Mouse (Mus musculus) heart, adult 18-20 months (tissue): ENCODE results near the gene D1Ertd622e. TPM values are rescaled to one million over a fixed set of nuclear protein-coding genes. Genes with fewer than 3 reads are reported as not detected.

Experiments
- DNase-seq, 2 experiments: peaks; one replicate each; pipeline ENCODE4 v3.0.0; 2021 to 2022; ENCODE audit warnings: mixed read lengths in 1 of 2
- long read RNA-seq, 2 experiments: library from polyadenylated mRNA; stranded (forward); transcript quantifications; one replicate each; pipeline ENCODE4 v2.0.0; 2021
- total RNA-seq, 2 experiments: library from RNA; stranded (reverse); gene quantifications; 2 replicates each; pipeline ENCODE4 v1.2.3; 2021

D1Ertd622e gene
- total RNA-seq: 1 to 10 TPM; 3.1 to 4.9 TPM
- long read RNA-seq, experiment 1, full-length matches to known transcripts: 1 of 1 reads
- long read RNA-seq, experiment 1, partial matches to known transcripts: 0 of 1 reads
- long read RNA-seq, experiment 1, other reads (novel, unspliced or antisense): 0 of 1 reads
- long read RNA-seq, experiment 2, partial matches to known transcripts: 0 of 1 reads
- long read RNA-seq, experiment 2, other reads (novel, unspliced or antisense): 1 of 1 reads

DNA sequence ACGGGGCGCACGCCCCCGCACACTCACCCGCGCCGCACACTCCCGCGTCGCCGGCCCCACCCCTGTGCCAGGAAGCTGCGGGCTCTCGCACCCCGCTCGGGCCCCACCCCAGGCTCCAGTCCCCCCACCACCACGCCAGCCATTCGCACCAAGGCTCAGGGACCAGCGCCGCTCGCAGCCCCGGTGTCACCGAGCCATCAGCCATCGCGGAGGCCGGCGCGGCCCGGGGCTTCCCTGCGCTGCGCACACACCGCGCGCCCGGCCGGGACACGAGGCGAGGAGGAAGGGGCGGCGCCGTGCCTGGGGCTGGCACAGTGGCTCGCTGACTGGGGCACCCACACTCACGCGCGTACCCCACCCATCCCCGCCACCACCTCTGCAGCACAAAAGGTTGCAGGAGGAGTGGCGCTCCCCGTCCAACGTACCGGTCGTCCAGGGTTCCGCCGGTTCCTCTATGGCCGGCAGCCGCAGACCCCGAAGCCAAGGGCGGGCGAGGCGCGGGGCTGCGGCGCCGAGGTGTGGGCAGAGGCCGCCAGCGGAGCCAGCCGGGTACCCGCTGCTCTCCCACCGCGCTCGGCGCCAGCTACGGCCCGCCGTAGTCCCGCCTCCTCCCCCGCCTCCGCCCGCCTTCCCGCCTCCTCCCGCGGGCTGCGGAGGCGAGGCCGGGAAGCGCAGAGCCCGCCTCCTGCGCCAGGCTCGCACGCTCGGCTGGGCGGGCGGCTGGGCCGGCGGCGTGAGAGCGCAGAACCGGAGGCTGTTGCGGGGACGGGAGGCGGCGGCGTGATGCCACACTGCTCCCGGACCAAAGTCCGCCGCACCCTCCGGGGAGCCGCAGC lies at the start of gene D1Ertd622e:
Gene D1Ertd622e (minus strand): TSS at position 669 of the 836 bp plus-strand sequence.
- DNase-seq: peak; percentile 77 to 88

DNA sequence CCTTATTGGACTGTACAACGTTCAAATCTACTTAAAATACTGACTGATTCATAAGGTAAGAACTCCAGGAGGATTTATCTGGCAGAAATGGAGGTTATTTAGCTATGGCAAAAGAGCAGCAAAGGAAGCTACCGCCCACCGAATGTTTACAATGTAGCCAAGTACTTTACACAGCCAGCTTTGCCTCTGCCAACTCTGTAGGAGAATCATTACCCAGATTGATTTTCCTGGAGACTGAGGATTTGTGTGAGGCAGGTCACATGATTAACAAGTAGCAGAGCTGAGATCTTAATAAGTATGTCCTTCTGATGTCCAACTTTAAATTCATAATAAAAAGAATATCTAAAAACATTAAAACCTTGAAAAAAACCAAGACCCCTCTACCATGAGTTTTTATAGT lies 48.6 kb upstream of the D1Ertd622e start:
- no peak for DNase-seq

- no peak for DNase-seq
Measured at GRCm38 (mm10) chr1:97705389-97705788, 43.5 kb upstream of the D1Ertd622e start.

DNA sequence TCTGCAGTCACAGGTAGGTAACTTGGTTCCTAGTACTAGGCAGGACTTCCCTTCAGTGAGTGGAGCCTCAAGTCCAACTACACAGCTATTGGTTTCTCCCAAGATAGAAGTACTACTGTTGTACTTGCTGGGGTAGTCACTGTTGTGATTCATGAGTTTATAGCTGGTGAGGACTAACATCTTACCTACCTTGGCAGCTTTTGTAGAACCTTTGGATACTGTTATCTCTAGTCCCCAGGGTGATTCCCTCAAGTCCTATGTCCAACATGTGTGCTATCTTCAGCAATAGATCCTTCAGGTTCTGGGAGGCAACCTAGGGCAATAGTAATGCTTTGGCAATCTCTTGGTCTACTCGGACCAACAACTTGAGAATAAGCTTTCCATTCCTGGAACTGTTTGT lies 42.8 kb upstream of the D1Ertd622e start:
- DNase-seq: no peak

DNA sequence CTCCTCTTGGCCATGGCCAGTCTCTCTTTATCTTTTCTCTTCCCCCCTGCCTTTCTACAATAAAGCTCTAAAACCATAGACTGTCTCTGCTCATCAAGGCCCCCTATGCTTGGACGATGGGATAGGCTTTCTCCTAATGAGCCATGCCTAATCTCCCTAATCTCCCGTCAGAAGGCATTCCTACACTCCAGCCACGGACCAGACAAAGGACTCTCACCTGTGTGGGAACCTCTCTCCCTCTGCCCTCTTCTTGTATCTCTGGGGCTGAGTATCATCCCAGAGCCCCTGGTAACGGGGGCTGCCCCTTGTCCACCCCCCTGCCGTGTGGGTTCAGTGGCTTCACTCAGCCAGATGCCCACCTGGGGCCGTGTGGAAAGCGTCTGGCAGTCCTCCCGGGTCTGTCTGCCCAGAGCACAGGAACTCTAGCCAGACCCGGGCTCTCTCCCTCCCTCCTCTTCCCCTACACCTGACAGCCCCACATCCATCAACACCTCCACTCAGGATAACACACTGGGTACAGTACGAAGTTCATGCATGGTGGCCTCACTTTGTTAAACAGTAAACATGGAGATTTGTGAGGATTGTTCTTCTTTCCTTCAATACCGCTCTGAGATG lies 37.2 kb upstream of the D1Ertd622e start:
- DNase-seq: no peak

DNA sequence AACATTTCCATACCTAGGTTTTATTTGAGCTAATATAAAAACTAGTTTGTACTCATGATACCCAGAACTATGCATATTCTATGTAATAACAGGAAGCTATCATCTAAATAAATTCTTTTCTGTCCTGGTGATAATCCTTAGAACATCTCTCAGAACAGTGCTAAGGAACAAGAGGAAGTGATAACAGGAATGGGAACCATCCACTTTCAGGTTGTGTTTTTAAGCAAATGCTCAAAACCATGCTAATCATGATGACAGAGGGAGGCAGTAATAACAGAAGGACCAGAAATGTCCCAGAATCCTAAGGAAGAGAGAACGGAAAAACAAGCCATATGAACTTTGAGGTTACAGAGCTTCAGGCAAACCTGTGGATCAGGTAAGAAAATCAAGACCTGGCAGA lies 35.4 kb upstream of the D1Ertd622e start:
- DNase-seq: no peak

GRCm38 (mm10) chr1:97693825-97694224 lies 32.0 kb upstream of the D1Ertd622e start:
- DNase-seq: no peak

DNA sequence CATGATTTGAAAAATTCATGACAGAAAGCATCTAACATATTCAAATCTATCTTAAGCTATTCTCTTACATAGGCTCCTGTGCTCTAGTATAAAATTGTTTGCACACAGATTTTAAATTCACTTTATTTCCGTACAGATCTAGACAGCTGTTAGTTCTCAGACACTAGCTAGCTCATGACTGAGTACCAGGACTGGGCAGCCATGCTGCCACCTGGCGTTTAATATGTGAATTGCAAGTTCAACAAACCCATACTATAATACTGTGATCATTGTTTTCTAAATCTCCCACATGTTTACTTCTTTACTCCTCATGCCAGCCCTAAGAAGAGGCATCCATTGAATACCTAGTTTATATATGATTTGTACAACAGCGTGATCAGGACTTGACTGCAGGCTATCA lies 26.9 kb upstream of the D1Ertd622e start:
- DNase-seq: peak; percentile 19 to 62

GRCm38 (mm10) chr1:97676526-97677177 lies 14.8 kb upstream of the D1Ertd622e start:
- no peak for DNase-seq

DNA sequence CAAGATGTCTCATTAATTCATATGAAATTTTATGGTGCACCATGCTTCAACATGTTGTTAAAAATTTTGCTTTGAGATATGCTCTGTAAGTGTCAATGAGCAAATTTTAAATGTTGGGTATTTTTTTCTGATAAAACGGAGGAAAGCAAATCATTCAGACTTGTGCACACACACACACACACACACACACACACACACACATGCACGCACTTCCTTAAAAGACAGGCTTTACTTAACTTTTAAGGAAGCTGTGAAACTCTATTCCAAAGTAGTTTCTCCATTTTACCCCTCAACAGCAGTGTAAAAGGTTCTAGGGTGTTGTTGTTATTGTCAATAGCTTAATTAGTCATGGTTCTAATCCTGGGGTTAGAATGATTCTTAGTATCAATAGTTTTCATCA lies 14.2 kb upstream of the D1Ertd622e start:
- peak in 1 of 2 experiments; percentile 15 for DNase-seq

DNA sequence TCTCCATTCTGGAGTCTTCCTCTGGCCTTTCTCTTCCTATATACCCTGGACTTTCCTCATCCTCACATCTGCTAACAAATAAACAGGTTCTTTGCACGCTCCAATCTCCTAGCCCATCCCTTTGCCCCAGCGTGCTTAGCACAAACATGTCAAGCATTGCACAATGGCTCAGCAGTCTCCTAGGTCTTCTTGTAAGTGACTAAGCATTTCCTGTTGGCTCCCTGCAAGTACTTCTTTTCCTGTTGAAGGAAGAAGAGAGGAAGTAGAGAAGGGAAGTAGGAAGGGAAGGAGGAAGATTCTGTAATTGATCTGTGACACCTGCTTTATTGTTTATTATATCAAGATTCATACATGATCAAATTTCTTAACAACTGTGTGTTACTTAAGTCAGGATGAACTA lies 11.0 kb upstream of the D1Ertd622e start:
- peak in 1 of 2 experiments; percentile 48 for DNase-seq

GRCm38 (mm10) chr1:97667288-97667687 lies 5.4 kb upstream of the D1Ertd622e start:
- no peak for DNase-seq

DNA sequence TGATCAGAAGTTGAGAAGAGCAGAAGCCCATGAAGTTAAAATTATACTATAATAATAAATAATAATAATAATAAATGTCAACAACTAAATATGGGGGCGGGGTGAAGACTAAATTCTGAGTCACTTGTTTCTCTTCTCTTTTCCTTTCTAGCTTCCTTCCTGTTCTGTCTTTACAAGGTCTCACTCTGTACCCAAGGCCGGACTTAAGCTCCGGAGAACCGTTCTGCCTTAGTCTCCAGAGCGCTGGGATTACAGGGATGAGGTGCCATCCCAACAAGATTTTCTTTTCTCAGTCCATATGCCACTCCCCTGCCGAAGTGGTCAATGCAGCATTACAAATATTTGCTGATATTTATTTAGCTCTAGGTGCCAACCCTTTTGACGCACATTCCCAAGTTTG lies 450 bp upstream of the D1Ertd622e start:
- peak in 1 of 2 experiments; percentile 33 for DNase-seq

DNA sequence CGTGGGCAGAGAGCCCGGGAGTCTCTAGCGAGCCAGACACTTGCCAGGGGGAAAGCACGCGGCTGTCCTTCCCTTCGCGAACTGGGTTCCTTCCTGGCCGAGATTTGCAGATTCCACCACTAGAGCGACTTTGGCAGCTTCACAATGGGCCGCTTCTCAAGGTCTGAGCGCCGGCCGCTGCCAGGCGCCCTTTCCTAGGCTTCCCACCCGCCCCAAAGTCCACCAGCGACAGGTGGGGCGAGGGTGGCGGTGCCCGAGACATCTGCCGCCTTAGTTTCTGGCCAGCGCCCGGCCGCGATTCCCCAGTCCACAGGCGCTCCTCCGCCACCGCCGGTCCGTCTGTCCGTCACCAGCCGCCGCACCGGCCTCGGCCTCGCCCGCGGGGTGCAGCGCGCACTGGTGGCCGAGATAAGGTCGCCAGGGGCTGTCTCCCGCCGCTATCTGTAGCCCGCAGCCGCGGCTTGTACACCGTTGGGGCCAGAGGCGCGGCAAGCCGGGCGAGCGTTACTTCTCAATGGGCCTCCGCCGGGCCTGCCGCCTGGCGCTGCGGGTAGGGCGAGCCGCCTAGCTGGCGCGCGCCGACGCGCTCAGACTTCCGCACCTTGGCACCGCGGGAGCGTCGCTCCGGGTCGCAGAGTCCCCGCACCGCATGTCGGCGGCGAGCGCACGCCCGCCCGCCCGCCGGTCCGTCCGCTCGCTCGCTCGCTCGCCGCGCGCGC lies 1.0 kb downstream of the D1Ertd622e start:
- DNase-seq: peak; percentile 77 to 80

GRCm38 (mm10) chr1:97659405-97659804 lies 2.5 kb downstream of the D1Ertd622e start:
- peak in 1 of 2 experiments; percentile 36 for DNase-seq

- no peak for DNase-seq
Measured at GRCm38 (mm10) chr1:97657786-97658185, 4.1 kb downstream of the D1Ertd622e start.

DNA sequence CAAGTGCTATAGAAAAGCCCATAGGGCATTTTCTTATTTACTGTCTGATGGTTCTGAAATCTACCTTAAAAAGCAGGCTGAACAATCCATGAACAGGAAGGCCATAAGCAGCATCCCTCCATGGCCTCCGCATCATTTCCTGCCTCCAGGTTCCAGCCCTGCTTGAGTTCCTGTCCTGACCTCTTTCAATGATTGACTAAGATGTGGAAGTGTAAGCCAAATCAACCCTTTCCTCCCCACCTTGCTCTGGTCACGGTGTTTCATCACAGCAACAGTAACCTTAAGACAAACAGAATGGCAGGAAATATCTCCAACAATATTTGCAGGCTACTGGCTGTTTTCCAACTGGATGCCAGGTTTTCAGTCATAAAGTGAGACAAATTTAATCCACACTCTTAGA lies 4.7 kb downstream of the D1Ertd622e start:
- DNase-seq: no peak

DNA sequence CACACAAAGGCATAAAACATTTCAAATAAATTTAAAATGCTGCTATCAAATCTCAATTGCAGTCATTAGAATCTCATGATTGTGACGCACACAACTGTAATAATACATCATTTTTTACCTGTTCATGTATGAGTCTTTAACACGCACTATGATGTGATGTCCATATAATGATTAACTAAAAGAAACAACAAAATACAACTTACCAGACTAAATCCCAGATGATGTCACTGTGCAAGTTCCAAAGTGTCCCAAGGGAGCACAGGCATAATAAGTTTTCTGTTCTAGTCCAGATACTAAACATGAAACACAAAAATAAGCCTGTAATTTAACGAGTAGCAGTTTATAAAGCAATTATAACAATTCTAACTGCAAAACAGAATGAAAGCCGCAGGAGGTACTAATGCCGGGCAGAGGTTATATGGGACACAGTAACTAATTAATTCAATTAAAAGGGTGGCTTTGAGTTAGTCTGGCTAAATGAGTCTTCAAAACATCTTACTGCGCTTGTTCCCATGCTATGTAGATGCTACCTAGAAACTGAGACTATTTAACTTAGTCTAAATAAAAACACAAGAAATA lies 7.4 kb downstream of the D1Ertd622e start:
- DNase-seq: no peak

- no peak for DNase-seq
Measured at GRCm38 (mm10) chr1:97650553-97651123, 11.2 kb downstream of the D1Ertd622e start.

- no peak for DNase-seq
Measured at GRCm38 (mm10) chr1:97650072-97650471, 11.8 kb downstream of the D1Ertd622e start.

- no peak for DNase-seq
Measured at GRCm38 (mm10) chr1:97647037-97647436, 14.8 kb downstream of the D1Ertd622e start.
